9 mouse cellular contexts compared by ENCODE assay signal in genomic region chr11:69558756-69559155, GRCm38 (mm10). TPM values are rescaled to one million over a fixed set of nuclear protein-coding genes. Genes with fewer than 3 reads are reported as not detected.
DNase-seq lines count a peak whose midpoint lies in the region; ATAC-seq lines count a peak whose summit lies in the region.
"Had no signal": no experiment of that assay in that cellular context is flagged by ENCODE, and none has a peak within 500 bp of the region (broad histone marks: within the 10 kb centered on the region; RNA-seq: fewer than 3 reads in every experiment).

No protein-coding gene starts in this region.

- peaks cover 42% of the 10 kb centered on the region for H3K36me3 ChIP-seq in forebrain, embryonic 13.5 days (ENCODE audit: poor library complexity, severe bottlenecking)
- peaks cover 9% of the 10 kb centered on the region; the same call in 1 of the 2 replicates for H3K36me3 ChIP-seq in intestine, embryonic 15.5 days
- H3K36me3 ChIP-seq in midbrain, embryonic 12.5 days, result peaks cover 22% of the 10 kb centered on the region; the same call in 1 of the 2 replicates

- peak overlapping the region; percentile 98 for H3K4me2 ChIP-seq in forebrain, embryonic 13.5 days
- peak overlapping the region; percentile 96 for H3K4me2 ChIP-seq in intestine, embryonic 15.5 days (replicated peaks)
- H3K4me2 ChIP-seq in midbrain, embryonic 12.5 days (replicated peaks), result peak overlapping the region; percentile 97

- H3K27me3 ChIP-seq in forebrain, embryonic 13.5 days, result no peaks in the 10 kb centered on the region
- H3K27me3 ChIP-seq in intestine, embryonic 15.5 days (replicated peaks), result no peaks in the 10 kb centered on the region
- peaks cover 6% of the 10 kb centered on the region; the same call in 1 of the 2 replicates for H3K27me3 ChIP-seq in midbrain, embryonic 12.5 days

- peak overlapping the region; percentile 98 for H3K9ac ChIP-seq in forebrain, embryonic 13.5 days
- peak overlapping the region; percentile 78 for H3K9ac ChIP-seq in intestine, embryonic 15.5 days
- H3K9ac ChIP-seq in midbrain, embryonic 12.5 days (replicated peaks), result peak overlapping the region; percentile 95

- H3K27ac ChIP-seq in forebrain, embryonic 13.5 days, result peak overlapping the region; percentile 70
- no peak overlapping the region for H3K27ac ChIP-seq in intestine, embryonic 15.5 days
- no peak overlapping the region for H3K27ac ChIP-seq in midbrain, embryonic 12.5 days (replicated peaks)

- H3K4me1 ChIP-seq in forebrain, embryonic 13.5 days, result peaks cover 88% of the 10 kb centered on the region
- H3K4me1 ChIP-seq in intestine, embryonic 15.5 days (replicated peaks), result peaks cover 23% of the 10 kb centered on the region
- peaks cover 77% of the 10 kb centered on the region for H3K4me1 ChIP-seq in midbrain, embryonic 12.5 days

- H3K9me3 ChIP-seq in forebrain, embryonic 13.5 days (replicated peaks), result no peaks in the 10 kb centered on the region
- H3K9me3 ChIP-seq in intestine, embryonic 15.5 days, result no peaks in the 10 kb centered on the region
- H3K9me3 ChIP-seq in midbrain, embryonic 12.5 days, result no peaks in the 10 kb centered on the region

- peak overlapping the region; percentile 83 for H3K4me3 ChIP-seq in forebrain, embryonic 13.5 days
- H3K4me3 ChIP-seq in intestine, embryonic 15.5 days (replicated peaks), result peak overlapping the region; percentile 56; the same call in 1 of the 2 replicates
- peak overlapping the region; percentile 79 for H3K4me3 ChIP-seq in midbrain, embryonic 12.5 days

- 52% methylated on average over 6 of the region's 6 CpGs for WGBS in forebrain, embryonic 13.5 days
- 20% methylated on average over 6 of the region's 6 CpGs for WGBS in intestine, embryonic 15.5 days
- 25% methylated on average over 6 of the region's 6 CpGs for WGBS in midbrain, embryonic 12.5 days

- peak; percentile 33 for DNase-seq in adrenal gland, postnatal 14 days
- DNase-seq in adrenal gland, postnatal 36 days, result no peak
- DNase-seq in cerebellum, adult 9-10 months, result no peak
- no peak for DNase-seq in frontal cortex, postnatal 10 days (ENCODE audit: low spot score in 2 of 2)
- no peak for DNase-seq in ovary, adult 18-20 months (ENCODE audit: low spot score)
- DNase-seq: cerebellum, adult 8-10 months had no signal

- no peak for ATAC-seq in forebrain, embryonic 13.5 days
- no peak for ATAC-seq in intestine, embryonic 15.5 days
- no peak for ATAC-seq in midbrain, embryonic 12.5 days (ENCODE audit: low FRiP score, low read depth)

RNA-seq across cellular contexts. Expression of gene Efnb3, which starts 1.2 kb away (rescaled TPM):
- 1.5 and 2.0 TPM in 2 replicates for total RNA-seq in adrenal gland, postnatal 14 days (2021)
- 1 to 10 TPM in 1 of 2 experiments, under 1 TPM in 1; 0.66 to 1.1 TPM for total RNA-seq in adrenal gland, postnatal 36 days (2021)
- 63.1 and 72.0 TPM in 2 replicates for polyA plus RNA-seq in forebrain, embryonic 13.5 days (2015; fragmentation: Nextera tagmentation; extraction: Ambion mirVana)
- 9.8 and 10.2 TPM in 2 replicates for polyA plus RNA-seq in intestine, embryonic 15.5 days (2015; fragmentation: Nextera tagmentation; extraction: Ambion mirVana)
- polyA plus RNA-seq in midbrain, embryonic 12.5 days (2016; fragmentation: Nextera tagmentation; extraction: Ambion mirVana), result 78.3 and 84.6 TPM in 2 replicates

RNA-seq across cellular contexts. Expression of gene Dnah2, which starts 9.8 kb away (rescaled TPM):
- 0.22 and 0.49 TPM in 2 replicates for total RNA-seq in adrenal gland, postnatal 14 days (2021)
- total RNA-seq in adrenal gland, postnatal 36 days (2021), result under 1 TPM; 0.10 to 0.30 TPM
- polyA plus RNA-seq in forebrain, embryonic 13.5 days (2015; fragmentation: Nextera tagmentation; extraction: Ambion mirVana), result 1.7 and 2.0 TPM in 2 replicates
- 0.77 and 0.87 TPM in 2 replicates for polyA plus RNA-seq in intestine, embryonic 15.5 days (2015; fragmentation: Nextera tagmentation; extraction: Ambion mirVana)
- polyA plus RNA-seq in midbrain, embryonic 12.5 days (2016; fragmentation: Nextera tagmentation; extraction: Ambion mirVana), result 1.9 and 2.3 TPM in 2 replicates

RNA-seq across cellular contexts. Expression of gene Wrap53, which starts 21.3 kb away (rescaled TPM):
- 9.2 and 10.1 TPM in 2 replicates for total RNA-seq in adrenal gland, postnatal 14 days (2021)
- total RNA-seq in adrenal gland, postnatal 36 days (2021), result 1 to 10 TPM; 9.2 to 9.7 TPM
- 32.0 and 35.1 TPM in 2 replicates for polyA plus RNA-seq in forebrain, embryonic 13.5 days (2015; fragmentation: Nextera tagmentation; extraction: Ambion mirVana)
- 25.1 and 25.6 TPM in 2 replicates for polyA plus RNA-seq in intestine, embryonic 15.5 days (2015; fragmentation: Nextera tagmentation; extraction: Ambion mirVana)
- 29.6 and 33.2 TPM in 2 replicates for polyA plus RNA-seq in midbrain, embryonic 12.5 days (2016; fragmentation: Nextera tagmentation; extraction: Ambion mirVana)

RNA-seq across cellular contexts. Expression of gene Trp53, which starts 21.4 kb away (rescaled TPM):
- 66.4 and 78.4 TPM in 2 replicates for total RNA-seq in adrenal gland, postnatal 14 days (2021)
- total RNA-seq in adrenal gland, postnatal 36 days (2021), result 10 to 100 TPM; 63.3 to 64.7 TPM
- 119 and 129 TPM in 2 replicates for polyA plus RNA-seq in forebrain, embryonic 13.5 days (2015; fragmentation: Nextera tagmentation; extraction: Ambion mirVana)
- polyA plus RNA-seq in intestine, embryonic 15.5 days (2015; fragmentation: Nextera tagmentation; extraction: Ambion mirVana), result 140 and 143 TPM in 2 replicates
- polyA plus RNA-seq in midbrain, embryonic 12.5 days (2016; fragmentation: Nextera tagmentation; extraction: Ambion mirVana), result 109 and 117 TPM in 2 replicates

RNA-seq across cellular contexts. Expression of gene Atp1b2, which starts 47.0 kb away (rescaled TPM):
- 37.4 and 39.7 TPM in 2 replicates for total RNA-seq in adrenal gland, postnatal 14 days (2021)
- total RNA-seq in adrenal gland, postnatal 36 days (2021), result 10 to 100 TPM; 28.5 to 45.4 TPM
- polyA plus RNA-seq in forebrain, embryonic 13.5 days (2015; fragmentation: Nextera tagmentation; extraction: Ambion mirVana), result 12.7 and 14.0 TPM in 2 replicates
- polyA plus RNA-seq in intestine, embryonic 15.5 days (2015; fragmentation: Nextera tagmentation; extraction: Ambion mirVana), result 5.8 and 6.8 TPM in 2 replicates
- polyA plus RNA-seq in midbrain, embryonic 12.5 days (2016; fragmentation: Nextera tagmentation; extraction: Ambion mirVana), result 11.4 and 15.2 TPM in 2 replicates
